Mouse (Mus musculus) common myeloid progenitor, adult 5-6 weeks (primary cell): ENCODE data around the gene Slc43a2. TPM values are rescaled to one million over a fixed set of nuclear protein-coding genes. Genes with fewer than 3 reads are reported as not detected.
"Not testable (repeated sequence)": the region's sequence is repeated elsewhere in the genome, so short reads cannot be mapped to it uniquely, and the experiment has no call there.

ENCODE experiments used
- ATAC-seq: replicated peaks from 2 replicates; pipeline ENCODE4 v1.8.0; 2016; ENCODE audit warnings: low read depth, mild to moderate bottlenecking, moderate TSS enrichment, inconsistent platforms; ENCODE audit not compliant: poor library complexity, severe bottlenecking
- total RNA-seq: library from RNA; stranded (forward); fragments of 200-1000, 187-1606 nt; gene quantifications from 2 replicates; pipeline ENCODE4 v1.2.3, GENCODE M21; 2017

Slc43a2 gene
- total RNA-seq, 1 experiment from 2014 or later, result 14.4 TPM

GRCm38 (mm10) chr11:75549658-75550111 lies 18.2 kb downstream of the Slc43a2 start:
- ATAC-seq, result no peak

GRCm38 (mm10) chr11:75550200-75550946 lies 18.9 kb downstream of the Slc43a2 start:
- ATAC-seq, result no peak

DNA sequence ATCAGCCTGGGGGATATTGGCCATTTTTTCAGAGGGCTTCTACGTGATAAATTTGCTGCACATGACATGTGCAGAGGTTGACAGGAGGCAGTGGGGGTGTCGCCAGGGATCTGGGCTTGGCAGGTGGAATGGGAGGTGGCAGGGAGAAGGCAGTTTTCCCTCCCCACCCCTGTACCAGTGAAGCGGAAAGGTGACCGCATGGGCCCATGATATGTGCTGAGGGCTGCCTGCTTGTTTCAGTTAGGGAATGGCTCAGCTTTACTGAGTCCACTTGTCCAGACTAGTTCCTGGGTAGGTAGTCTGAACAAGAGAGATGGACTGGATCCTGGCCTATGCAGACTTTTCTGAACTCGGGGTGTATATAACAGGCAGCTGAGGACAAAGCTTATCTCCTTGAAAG lies 19.8 kb downstream of the Slc43a2 start:
- ATAC-seq, result no peak

DNA sequence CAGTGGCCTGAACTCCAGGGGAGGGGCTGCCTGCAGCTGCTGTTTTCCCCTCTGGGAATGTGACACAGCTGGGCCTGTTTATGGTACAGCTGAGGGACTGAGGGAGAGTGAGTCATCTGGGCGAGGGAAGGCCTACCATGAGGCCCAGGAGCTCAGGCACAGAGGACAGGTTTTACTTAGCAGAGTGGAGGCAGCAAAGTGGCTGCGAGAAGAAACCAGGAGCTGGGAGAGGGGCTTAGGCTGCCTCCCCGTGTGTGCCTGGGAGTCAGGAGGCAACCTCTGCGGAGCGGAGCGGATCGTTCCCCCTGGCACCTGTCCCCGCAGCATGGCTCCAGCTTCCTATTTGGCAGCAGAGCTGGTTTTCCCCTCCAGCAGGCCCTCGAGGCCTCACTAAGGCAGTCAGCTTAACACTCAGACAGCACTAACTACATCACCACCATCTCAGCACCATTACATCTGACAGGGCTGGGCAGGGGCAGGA lies 20.5 kb downstream of the Slc43a2 start:
- no peak for ATAC-seq

- no peak for ATAC-seq
Observed at GRCm38 (mm10) chr11:75552906-75553482, 21.5 kb downstream of the Slc43a2 start.

- not testable (repeated sequence) for ATAC-seq
Observed at GRCm38 (mm10) chr11:75556006-75556405, 24.5 kb downstream of the Slc43a2 start.

- no peak for ATAC-seq
Observed at GRCm38 (mm10) chr11:75557142-75557541, 25.6 kb downstream of the Slc43a2 start.

- ATAC-seq, result no peak
Observed at GRCm38 (mm10) chr11:75558101-75558500, 26.6 kb downstream of the Slc43a2 start.

DNA sequence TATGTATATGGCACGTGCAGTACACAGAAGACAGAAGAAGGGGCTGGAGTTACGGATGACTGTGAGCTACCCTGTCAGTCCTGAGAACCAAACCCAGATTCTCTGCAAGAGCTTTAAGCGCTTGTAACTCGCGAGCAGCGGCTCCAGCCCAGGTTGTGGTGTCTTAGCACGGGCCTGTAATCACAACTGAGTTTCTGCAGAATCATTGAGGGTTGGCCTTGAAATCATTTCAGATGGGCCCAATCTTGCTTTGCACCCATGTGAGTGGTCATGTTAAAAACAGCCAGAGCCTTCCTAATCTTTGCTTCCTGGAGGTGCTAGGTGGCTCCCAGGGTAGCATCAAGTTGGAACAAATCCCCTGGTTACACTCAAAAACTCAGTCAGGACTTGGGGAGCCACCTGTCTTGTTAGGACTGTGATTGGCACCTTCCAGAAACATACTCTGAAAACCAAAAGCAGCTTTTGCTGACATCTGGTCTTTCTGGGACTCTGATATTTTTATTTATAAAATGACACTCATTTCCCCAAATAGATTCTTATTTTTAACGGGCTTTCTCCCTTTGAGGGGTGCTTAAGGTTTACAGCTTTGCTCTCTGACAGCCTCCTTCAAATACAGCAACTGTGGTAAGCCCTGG lies 28.5 kb downstream of the Slc43a2 start:
- ATAC-seq, result peak; percentile 54; the same call in 1 of the 2 replicates

DNA sequence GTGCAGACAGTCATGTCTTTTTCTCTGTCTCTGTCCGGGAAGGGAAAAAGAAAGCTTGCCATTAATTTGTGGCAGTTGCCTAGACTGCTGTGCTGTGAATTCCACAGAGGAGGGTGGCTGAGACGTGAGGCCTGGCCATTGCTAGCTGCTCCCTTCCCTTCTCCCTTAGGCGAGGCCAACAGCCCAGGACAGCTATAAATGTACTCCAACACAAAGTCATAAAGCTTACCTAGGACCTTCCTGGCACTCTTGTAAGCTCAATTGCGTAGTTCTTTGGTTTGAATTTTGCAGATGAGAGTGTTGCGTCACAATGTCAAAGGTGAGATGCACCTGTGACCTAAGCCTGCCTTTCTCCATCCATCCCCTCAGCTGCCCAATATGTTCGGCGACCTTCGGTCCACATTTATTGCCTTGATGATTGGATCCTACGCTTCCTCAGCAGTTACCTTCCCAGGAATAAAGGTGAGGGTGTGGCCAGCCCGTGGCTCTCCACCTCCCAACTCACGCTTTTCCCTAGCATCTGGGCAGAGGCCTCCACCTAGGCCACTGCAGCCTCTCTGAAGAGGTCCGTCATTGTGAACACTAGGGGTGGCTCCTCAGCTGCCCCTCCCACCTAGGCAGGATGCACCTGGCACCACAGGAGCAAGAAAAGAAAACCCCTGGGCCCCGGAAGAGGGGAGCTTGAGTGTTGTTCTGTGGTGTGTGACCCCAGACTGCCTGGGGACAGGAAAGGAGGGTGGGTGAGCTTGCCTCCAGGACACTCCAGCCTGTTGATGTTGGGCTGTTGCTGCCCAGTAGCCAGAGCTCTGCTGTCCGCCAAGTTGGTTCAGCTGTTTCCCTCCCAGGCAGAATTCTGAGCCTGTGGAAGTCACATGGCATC lies 29.3 kb downstream of the Slc43a2 start:
- ATAC-seq, result peak; percentile 48

- no peak for ATAC-seq
Observed at GRCm38 (mm10) chr11:75561410-75561791, 29.9 kb downstream of the Slc43a2 start.

DNA sequence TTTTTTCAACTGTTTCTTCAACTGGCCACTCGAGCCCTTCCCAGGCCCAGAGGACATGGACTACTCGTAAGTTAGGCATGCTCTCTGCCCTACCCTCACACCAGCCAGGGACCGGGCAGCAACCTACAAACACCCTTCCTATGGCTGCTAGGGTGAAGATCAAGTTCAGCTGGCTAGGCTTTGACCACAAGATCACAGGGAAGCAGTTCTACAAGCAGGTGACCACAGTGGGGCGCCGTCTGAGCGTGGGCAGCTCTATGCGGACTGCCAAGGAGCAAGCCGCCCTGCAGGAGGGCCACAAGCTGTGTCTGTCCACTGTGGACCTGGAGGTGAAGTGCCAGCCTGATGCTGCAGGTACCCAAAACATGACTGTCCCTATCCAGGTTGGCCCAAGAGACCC lies 31.3 kb downstream of the Slc43a2 start:
- ATAC-seq, result no peak

GRCm38 (mm10) chr11:75563851-75564548 lies 32.5 kb downstream of the Slc43a2 start:
- ATAC-seq, result no peak

- ATAC-seq, result no peak
Observed at GRCm38 (mm10) chr11:75565849-75566248, 34.4 kb downstream of the Slc43a2 start.

DNA sequence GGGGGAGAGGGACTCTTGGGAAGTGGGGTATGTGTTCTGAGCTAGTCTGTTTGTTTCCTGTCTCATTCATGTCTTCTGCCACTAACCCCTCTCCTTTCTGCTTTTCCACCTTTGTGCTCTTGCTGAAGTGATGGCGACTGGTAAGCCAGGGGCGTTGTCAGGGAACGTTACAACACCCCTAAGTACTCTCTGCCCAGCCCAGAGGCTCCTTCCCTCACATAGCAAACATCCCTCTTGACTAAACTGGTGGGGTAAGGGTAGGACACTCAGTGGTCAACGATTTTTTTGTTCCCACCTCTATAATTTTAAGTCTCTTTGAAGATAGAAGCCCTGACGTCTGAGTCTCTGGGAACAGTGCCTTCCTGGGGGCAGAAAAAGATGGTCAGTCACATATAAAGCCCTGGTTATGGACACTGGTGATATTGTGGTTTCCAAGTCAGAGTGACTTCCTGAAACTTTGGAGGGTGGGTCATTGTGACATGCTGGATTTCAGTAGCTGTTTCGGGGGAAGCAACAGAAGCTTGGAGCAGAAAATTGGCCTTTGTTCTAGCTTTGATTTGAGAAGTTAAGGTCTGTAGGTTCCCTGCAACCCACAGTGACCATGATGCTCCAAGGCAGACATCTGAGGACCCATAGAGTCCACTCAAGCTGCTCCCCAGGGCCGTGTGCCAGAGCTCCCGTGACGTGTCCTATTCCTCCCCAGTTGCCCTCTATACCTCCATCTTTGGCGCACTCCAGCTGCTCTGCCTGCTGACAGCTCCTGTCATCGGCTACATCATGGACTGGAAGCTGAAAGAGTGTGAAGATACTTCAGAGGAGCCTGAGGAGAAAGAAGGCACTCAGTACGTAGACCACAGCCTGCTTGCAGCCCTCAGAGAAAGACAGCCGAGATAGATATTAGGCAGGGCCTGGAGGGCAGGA lies 35.0 kb downstream of the Slc43a2 start:
- ATAC-seq, result no peak

DNA sequence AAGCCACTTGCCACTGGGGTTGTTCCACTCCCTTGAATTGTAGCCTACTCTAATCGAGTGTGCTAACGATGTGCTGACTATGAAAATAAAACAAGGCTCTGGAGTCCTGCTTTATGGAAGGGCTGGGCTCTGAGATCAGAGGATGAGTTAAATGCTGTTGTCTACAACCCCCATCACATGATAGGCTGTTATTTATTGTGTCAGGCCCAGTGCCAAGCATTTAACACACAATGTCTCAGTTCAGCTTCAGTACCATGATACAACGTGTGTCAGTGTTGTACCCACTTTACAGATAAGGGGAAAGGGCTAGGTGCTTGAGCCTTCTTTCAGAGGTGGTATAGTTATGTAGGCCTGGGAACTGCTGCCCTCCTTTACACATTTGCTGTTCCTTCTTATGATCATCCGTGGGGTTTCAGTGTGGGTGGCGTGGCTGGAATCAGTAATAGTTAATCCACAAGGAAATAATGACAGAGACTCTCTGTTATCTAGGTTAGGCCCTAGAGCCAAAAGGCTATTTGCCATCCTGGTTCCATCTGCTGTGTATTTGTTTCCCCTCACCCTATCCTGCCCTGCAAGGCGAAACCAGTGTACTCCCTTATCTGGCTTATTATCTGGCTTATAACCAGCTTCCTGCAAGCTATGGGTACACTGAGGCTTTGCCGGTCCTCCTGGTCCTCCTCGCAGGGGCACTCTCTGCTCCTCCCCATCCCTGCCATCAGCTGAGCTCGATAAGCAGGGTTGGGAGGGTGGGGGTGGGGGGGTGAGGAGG lies 36.0 kb downstream of the Slc43a2 start:
- no peak for ATAC-seq

GRCm38 (mm10) chr11:75568115-75568511 lies 36.6 kb downstream of the Slc43a2 start:
- no peak for ATAC-seq

DNA sequence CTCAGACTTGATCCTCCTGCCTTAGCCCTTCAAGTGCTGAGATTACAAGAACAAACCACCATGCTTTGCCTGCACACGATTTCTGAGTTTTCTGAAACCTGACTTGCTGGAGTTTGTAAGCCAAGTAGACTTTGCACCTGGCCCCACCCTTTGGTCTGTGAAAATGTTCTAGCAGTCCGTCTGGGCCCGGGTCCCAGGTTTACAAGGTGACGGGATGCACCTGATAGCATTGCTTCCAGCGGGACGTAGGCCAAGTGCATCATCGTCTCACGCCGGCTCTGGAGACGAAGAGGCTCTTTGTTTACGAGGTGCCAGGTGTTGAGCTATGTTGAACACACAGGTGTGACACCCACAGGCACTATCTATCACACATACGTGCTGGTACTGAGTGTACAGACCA lies 37.5 kb downstream of the Slc43a2 start:
- no peak for ATAC-seq
